Mouse (Mus musculus): ENCODE measurements around the gene Themis2. TPM values are rescaled to one million over a fixed set of nuclear protein-coding genes. Genes with fewer than 3 reads are reported as not detected.

Gene Themis2
- polyA plus RNA-seq, 1 experiment from 2014 or later, result 1.1 TPM

DNA sequence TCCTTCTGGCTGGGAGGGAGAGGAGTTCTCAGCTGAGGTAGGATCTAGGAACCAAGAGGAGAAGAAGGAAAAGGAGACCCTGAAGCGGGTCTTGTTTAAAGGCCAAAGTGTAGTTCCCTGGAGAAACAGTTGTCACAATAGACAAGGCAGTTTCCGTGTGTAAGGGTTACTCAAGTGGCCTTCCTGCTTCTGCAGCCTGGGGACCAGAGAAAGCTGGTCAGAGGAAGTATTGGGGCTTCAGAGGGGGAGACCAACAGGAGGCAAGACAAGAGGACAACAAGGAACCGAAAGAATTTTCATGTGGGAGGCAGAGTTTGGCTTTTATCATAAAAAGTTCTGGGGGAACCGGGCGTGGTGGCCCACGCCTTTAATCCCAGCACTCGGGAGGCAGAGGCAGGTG, 20.2 kb upstream of the Themis2 start:
- H3K27me3 ChIP-seq (ENCODE audit: control insufficient read depth, insufficient read depth, low read length), result no peaks in the 10 kb centered on the region
- H3K4me3 ChIP-seq (ENCODE audit: low read depth, low read length), result no peak overlapping the region
- WGBS, result 86% methylated on average over 7 of the region's 7 CpGs
- H3K4me2 ChIP-seq, result no peak overlapping the region
- DNase-seq (ENCODE audit: low spot score, missing footprints) (no peak), ATAC-seq (ENCODE audit: low FRiP score) (no peak)
- no peaks in the 10 kb centered on the region for H3K36me3 ChIP-seq (ENCODE audit: control insufficient read depth, insufficient read depth, low read length)
- H3K4me1 ChIP-seq (ENCODE audit: control insufficient read depth, insufficient read depth, low read length), result no peaks in the 10 kb centered on the region
- H3K27ac ChIP-seq (ENCODE audit: low read depth, low read length), result no peak overlapping the region
- no peak overlapping the region for H3K9ac ChIP-seq (ENCODE audit: low read length)
- H3K9me3 ChIP-seq (ENCODE audit: control insufficient read depth, low read length), result peaks cover 4% of the 10 kb centered on the region; the same call in 1 of the 2 replicates

DNA sequence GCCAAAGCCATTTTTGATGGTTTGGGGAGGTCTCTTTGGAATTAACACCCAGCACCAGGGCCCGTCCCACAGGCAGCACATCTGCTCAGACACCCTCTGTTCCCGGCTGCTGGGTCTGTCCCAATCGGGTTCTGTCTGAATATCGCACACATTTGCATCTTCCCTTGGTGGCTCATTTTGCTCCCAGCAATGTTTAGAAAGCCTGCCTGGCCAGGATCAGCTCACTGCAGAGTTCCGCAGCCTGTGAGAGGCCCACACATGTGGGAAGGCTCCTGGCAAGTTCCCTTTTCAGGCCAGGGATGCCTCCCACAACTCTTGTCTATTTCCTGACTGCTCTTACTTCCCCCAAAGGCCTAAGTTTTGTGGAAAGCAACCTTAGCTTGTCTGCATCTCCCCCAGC, 13.4 kb upstream of the Themis2 start:
- Histone ChIP-seq H3K9ac (ENCODE audit: low read length) (no peak overlapping the region), H3K27ac (ENCODE audit: low read depth, low read length) (no peak overlapping the region), H3K9me3 (ENCODE audit: control insufficient read depth, low read length) (peaks cover 4% of the 10 kb centered on the region; the same call in 1 of the 2 replicates), H3K4me2 (no peak overlapping the region), H3K27me3 (ENCODE audit: control insufficient read depth, insufficient read depth, low read length) (no peaks in the 10 kb centered on the region), H3K4me3 (ENCODE audit: low read depth, low read length) (no peak overlapping the region), H3K4me1 (ENCODE audit: control insufficient read depth, insufficient read depth, low read length) (no peaks in the 10 kb centered on the region), H3K36me3 (ENCODE audit: control insufficient read depth, insufficient read depth, low read length) (no peaks in the 10 kb centered on the region)
- DNase-seq (ENCODE audit: low spot score, missing footprints), result no peak
- WGBS, result 89% methylated on average over 5 of the region's 5 CpGs
- no peak for ATAC-seq (ENCODE audit: low FRiP score)

DNA sequence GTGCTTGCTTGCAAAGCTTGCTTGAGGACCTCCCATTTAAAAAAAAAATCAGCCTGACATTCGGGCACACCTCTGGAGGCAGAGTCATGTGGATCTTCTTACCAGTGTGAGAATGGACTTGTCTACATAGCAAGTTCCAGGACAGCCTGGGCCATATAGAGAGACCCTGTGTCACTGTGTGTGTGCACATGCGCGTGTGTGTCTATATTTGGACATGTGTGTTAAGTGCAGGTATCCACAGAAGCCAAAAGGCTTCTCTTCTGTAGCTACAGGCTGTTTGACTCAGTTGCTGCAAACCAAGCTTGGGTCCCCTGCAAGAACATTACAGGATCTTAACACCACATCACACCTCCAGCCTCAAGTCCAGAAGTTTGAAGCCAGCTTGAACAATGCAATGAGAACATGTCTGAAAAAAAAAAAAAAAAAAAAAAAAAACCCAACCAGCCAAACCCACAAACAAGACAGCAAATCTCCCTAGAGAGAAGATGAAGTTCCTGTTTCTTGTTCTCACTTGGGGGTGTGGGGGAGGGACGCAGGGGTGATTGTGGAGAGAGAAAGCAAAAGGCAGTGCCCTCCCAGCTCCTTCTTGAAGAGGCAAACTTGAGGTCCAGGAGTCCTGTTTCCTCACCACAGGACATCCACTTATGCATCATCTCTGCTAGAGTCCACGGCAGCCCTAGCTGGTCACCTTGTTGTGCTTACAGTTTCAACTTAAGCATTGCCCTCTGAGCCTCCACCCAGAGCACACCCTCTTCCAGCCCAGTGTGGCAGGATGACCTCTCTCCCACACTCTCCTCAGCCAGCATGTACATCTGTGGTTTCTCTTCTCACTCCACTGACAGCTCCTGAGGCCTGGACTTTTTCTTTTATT, 11.8 kb upstream of the Themis2 start:
- no peaks in the 10 kb centered on the region for H3K4me1 ChIP-seq (ENCODE audit: control insufficient read depth, insufficient read depth, low read length)
- H3K27ac ChIP-seq (ENCODE audit: low read depth, low read length), result no peak overlapping the region
- peaks cover 4% of the 10 kb centered on the region; the same call in 1 of the 2 replicates for H3K9me3 ChIP-seq (ENCODE audit: control insufficient read depth, low read length)
- no peak overlapping the region for H3K4me2 ChIP-seq
- WGBS, result 75% methylated on average over 5 of the region's 5 CpGs
- no peak for DNase-seq (ENCODE audit: low spot score, missing footprints)
- H3K4me3 ChIP-seq (ENCODE audit: low read depth, low read length), result no peak overlapping the region
- no peaks in the 10 kb centered on the region for H3K27me3 ChIP-seq (ENCODE audit: control insufficient read depth, insufficient read depth, low read length)
- no peak overlapping the region for H3K9ac ChIP-seq (ENCODE audit: low read length)
- no peak for ATAC-seq (ENCODE audit: low FRiP score)
- no peaks in the 10 kb centered on the region for H3K36me3 ChIP-seq (ENCODE audit: control insufficient read depth, insufficient read depth, low read length)

DNA sequence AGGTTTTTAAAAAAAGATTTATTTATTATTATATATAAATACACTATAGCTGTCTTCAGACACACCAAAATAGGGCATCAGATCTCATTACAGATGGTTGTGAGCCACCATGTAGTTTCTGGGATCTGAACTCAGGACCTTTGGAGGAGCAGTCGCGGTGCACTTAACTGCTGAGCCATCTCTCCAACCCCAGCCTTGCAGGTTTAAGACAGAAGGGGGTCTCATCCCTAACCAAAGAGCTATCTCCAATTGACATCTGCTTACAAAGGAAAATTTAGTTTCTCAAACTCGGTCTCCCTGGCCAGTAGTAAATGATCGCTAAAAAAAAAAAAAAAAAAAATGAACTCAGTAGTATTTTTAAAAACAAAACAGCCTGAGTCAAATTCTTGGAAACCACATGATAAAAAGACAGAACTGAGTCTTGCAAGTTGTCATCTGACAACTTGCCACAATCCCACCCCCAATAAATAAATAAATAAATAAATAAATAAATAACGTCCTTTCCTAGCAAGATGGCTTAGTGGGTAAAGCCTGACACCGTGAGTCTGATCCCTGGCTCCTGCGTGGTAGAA, 10.5 kb upstream of the Themis2 start:
- WGBS, result 86% methylated on average over 7 of the region's 7 CpGs
- Histone ChIP-seq H3K4me1 (ENCODE audit: control insufficient read depth, insufficient read depth, low read length) (no peaks in the 10 kb centered on the region), H3K27me3 (ENCODE audit: control insufficient read depth, insufficient read depth, low read length) (no peaks in the 10 kb centered on the region), H3K4me2 (no peak overlapping the region), H3K4me3 (ENCODE audit: low read depth, low read length) (no peak overlapping the region), H3K9ac (ENCODE audit: low read length) (no peak overlapping the region), H3K9me3 (ENCODE audit: control insufficient read depth, low read length) (peaks cover 4% of the 10 kb centered on the region; the same call in 1 of the 2 replicates), H3K27ac (ENCODE audit: low read depth, low read length) (no peak overlapping the region), H3K36me3 (ENCODE audit: control insufficient read depth, insufficient read depth, low read length) (no peaks in the 10 kb centered on the region)
- ATAC-seq (ENCODE audit: low FRiP score) (no peak), DNase-seq (ENCODE audit: low spot score, missing footprints) (no peak)

DNA sequence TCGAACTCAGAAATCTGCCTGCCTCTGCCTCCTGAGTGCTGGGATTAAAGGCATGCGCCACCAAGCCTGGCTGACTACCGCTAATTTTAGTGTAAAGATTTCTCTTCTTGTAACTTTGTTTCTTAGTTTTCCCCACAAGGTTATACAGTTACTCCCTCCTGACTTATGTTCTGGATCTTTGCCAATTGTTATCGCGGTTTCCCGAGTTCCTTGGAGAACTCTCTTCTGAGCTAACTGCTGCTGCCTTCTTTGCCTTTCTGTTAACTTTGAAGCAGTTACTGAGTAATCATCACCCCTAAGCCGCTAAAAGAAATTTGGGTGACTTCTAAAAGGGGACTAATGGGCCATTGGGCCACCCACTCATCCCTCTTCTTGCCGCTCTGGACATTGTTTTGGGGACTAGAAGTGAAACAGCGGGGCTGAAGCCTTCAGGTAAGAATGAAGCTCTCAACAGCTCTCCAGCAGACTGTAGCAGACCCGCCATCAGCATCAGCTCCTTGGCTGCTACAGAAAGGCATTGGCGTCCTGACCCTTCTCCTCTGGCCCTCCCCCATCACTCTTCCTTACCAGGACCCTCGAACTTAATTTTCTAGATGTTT, 9.5 kb upstream of the Themis2 start:
- no peak overlapping the region for H3K4me3 ChIP-seq (ENCODE audit: low read depth, low read length)
- no peak for DNase-seq (ENCODE audit: low spot score, missing footprints)
- ATAC-seq (ENCODE audit: low FRiP score), result no peak
- WGBS, result 88% methylated on average over 12 of the region's 12 CpGs
- no peak overlapping the region for H3K9ac ChIP-seq (ENCODE audit: low read length)
- H3K27me3 ChIP-seq (ENCODE audit: control insufficient read depth, insufficient read depth, low read length), result no peaks in the 10 kb centered on the region
- no peak overlapping the region for H3K27ac ChIP-seq (ENCODE audit: low read depth, low read length)
- no peaks in the 10 kb centered on the region for H3K4me1 ChIP-seq (ENCODE audit: control insufficient read depth, insufficient read depth, low read length)
- peaks cover 1% of the 10 kb centered on the region; the same call in 1 of the 2 replicates for H3K9me3 ChIP-seq (ENCODE audit: control insufficient read depth, low read length)
- H3K36me3 ChIP-seq (ENCODE audit: control insufficient read depth, insufficient read depth, low read length), result no peaks in the 10 kb centered on the region
- H3K4me2 ChIP-seq, result no peak overlapping the region

DNA sequence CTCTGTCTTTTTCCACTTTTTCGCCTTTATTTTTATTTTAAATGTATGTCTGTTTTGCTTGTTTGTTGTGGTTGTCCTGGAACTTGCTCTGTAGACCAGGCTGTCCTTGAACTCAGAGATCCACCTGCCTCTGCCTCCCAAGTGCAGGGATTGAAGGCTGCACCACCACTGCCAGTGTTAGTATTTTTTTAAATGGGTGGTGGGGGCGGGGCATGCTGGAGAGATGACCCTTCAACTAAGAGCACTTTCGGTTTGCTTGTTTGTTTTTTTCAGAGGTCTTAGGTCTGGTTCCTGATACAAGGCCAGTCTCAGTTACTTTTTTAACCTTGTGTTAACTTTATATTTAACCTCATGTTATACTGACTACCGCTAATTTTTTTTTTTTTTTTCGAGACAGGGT, 9.0 kb upstream of the Themis2 start:
- Histone ChIP-seq H3K4me1 (ENCODE audit: control insufficient read depth, insufficient read depth, low read length) (no peaks in the 10 kb centered on the region), H3K36me3 (ENCODE audit: control insufficient read depth, insufficient read depth, low read length) (no peaks in the 10 kb centered on the region), H3K4me3 (ENCODE audit: low read depth, low read length) (no peak overlapping the region), H3K27me3 (ENCODE audit: control insufficient read depth, insufficient read depth, low read length) (no peaks in the 10 kb centered on the region), H3K27ac (ENCODE audit: low read depth, low read length) (no peak overlapping the region), H3K9me3 (ENCODE audit: control insufficient read depth, low read length) (no peaks in the 10 kb centered on the region), H3K4me2 (no peak overlapping the region), H3K9ac (ENCODE audit: low read length) (no peak overlapping the region)
- no peak for DNase-seq (ENCODE audit: low spot score, missing footprints)
- 83% methylated on average over 5 of the region's 5 CpGs for WGBS
- no peak for ATAC-seq (ENCODE audit: low FRiP score)

DNA sequence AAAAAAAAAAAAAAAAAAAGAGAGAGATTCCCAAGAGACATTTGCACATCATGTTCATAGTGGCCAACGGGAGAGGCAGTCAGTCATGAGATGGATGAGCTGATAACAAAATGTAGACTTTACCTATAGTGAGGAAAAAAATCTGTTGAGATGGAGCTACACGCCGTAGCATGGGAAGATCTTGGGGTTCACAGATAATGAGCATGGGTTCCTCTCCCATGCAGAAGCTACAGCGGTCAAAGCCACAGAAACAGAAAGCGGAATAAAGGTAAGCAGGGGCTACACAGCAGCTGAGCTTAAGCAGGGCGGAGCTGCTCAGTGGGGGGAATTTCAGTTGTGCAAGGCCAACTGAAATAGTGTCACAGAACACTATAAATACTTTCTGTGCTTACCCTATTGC, 8.1 kb upstream of the Themis2 start:
- no peak overlapping the region for H3K27ac ChIP-seq (ENCODE audit: low read depth, low read length)
- WGBS, result 89% methylated on average over 6 of the region's 6 CpGs
- H3K9ac ChIP-seq (ENCODE audit: low read length), result no peak overlapping the region
- no peaks in the 10 kb centered on the region for H3K27me3 ChIP-seq (ENCODE audit: control insufficient read depth, insufficient read depth, low read length)
- H3K4me3 ChIP-seq (ENCODE audit: low read depth, low read length), result no peak overlapping the region
- no peaks in the 10 kb centered on the region for H3K36me3 ChIP-seq (ENCODE audit: control insufficient read depth, insufficient read depth, low read length)
- DNase-seq (ENCODE audit: low spot score, missing footprints), result no peak
- H3K4me2 ChIP-seq, result no peak overlapping the region
- no peaks in the 10 kb centered on the region for H3K4me1 ChIP-seq (ENCODE audit: control insufficient read depth, insufficient read depth, low read length)
- no peaks in the 10 kb centered on the region for H3K9me3 ChIP-seq (ENCODE audit: control insufficient read depth, low read length)
- no peak for ATAC-seq (ENCODE audit: low FRiP score)

DNA sequence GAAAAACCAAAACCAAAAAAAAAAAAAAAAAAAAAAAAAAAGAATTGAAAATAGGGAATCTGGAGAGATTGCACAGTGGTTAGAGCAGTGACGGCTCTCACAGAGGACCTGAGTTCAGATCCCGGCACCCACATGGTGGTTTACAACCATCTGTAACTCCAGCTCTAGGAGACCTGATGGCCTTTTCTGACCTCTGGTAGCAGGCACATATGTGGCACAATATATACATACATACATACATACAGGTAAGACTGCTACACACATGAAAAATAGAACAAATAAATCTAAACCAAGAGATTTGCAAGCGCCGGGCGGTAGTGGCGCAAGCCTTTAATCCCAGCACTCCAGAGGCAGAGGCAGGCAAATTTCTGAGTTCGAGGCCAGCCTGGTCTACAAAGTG, 7.7 kb upstream of the Themis2 start:
- Histone ChIP-seq H3K9ac (ENCODE audit: low read length) (no peak overlapping the region), H3K4me3 (ENCODE audit: low read depth, low read length) (no peak overlapping the region), H3K27me3 (ENCODE audit: control insufficient read depth, insufficient read depth, low read length) (no peaks in the 10 kb centered on the region), H3K9me3 (ENCODE audit: control insufficient read depth, low read length) (no peaks in the 10 kb centered on the region), H3K27ac (ENCODE audit: low read depth, low read length) (no peak overlapping the region), H3K36me3 (ENCODE audit: control insufficient read depth, insufficient read depth, low read length) (no peaks in the 10 kb centered on the region), H3K4me2 (no peak overlapping the region), H3K4me1 (ENCODE audit: control insufficient read depth, insufficient read depth, low read length) (no peaks in the 10 kb centered on the region)
- no peak for ATAC-seq (ENCODE audit: low FRiP score)
- DNase-seq (ENCODE audit: low spot score, missing footprints), result no peak
- WGBS, result 96% methylated on average over 7 of the region's 7 CpGs

DNA sequence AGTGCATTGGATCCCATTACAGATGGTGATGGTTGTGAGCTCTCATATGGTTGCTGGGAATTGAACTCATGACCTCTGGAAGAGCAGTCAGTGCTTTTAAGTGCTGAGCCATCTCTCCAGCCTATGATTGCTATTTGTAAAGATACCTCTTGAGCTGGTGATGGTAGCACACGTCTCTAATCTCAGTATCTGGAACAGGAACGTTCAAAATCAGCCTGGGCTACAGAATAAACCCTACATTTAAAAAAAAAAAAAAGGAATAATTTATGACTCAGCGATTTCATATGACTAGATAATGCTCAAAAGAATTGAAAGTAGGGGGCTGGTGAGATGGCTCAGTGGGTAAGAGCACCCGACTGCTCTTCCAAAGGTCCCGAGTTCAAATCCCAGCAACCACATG, 7.0 kb upstream of the Themis2 start:
- Histone ChIP-seq H3K9me3 (ENCODE audit: control insufficient read depth, low read length) (no peaks in the 10 kb centered on the region), H3K27me3 (ENCODE audit: control insufficient read depth, insufficient read depth, low read length) (no peaks in the 10 kb centered on the region), H3K36me3 (ENCODE audit: control insufficient read depth, insufficient read depth, low read length) (no peaks in the 10 kb centered on the region), H3K9ac (ENCODE audit: low read length) (no peak overlapping the region), H3K4me1 (ENCODE audit: control insufficient read depth, insufficient read depth, low read length) (no peaks in the 10 kb centered on the region), H3K27ac (ENCODE audit: low read depth, low read length) (no peak overlapping the region), H3K4me3 (ENCODE audit: low read depth, low read length) (no peak overlapping the region), H3K4me2 (no peak overlapping the region)
- WGBS, result 93% methylated on average over 5 of the region's 5 CpGs
- DNase-seq (ENCODE audit: low spot score, missing footprints) (no peak), ATAC-seq (ENCODE audit: low FRiP score) (no peak)
